ENCODE assay signal across 21 mouse cellular contexts in the genomic region with DNA sequence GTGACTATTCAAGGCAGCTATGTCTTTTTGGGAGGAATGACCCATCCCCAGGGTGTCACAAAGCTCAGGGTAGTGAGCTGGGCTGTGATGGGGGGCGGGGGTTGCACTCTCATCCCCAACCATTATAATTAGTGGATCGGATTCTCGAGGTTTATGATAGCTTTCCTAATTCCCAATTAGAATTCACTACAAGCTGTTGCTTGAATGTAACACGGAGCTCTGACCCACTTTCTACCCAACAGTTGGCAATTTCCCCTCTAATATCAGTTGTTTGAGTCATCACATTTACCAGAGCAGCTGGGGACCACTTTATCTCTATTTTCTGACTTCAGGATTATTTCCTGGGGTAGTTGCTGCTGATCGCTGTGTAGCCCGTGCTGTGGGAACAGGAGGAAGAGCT.
A peak's percentile ranks its signal among the peaks of the same experiment; 100 is the strongest.
DNase-seq lines count a peak whose midpoint lies in the region; ATAC-seq and TF ChIP-seq lines count a peak whose summit lies in the region.
"Had no signal": no experiment of that assay in that cellular context is flagged by ENCODE, and none has a peak within 500 bp of the region (broad histone marks: within the 10 kb centered on the region; RNA-seq: fewer than 3 reads in every experiment).

No protein-coding gene starts in this region.

- peak overlapping the region; percentile 32; the same call in 1 of the 2 replicates for H3K27ac ChIP-seq in layer of hippocampus, adult 2 months
- H3K27ac ChIP-seq in olfactory bulb, adult 2 months (ENCODE audit: insufficient read depth, low read depth, low read length): peak overlapping the region; percentile 57; the same call in 1 of the 2 replicates
- H3K27ac ChIP-seq: embryonic facial prominence, embryonic 13.5 days; forebrain, embryonic 13.5 days; gastrocnemius, adult 2 months; hindbrain, embryonic 13.5 days; intestine, embryonic 15.5 days; limb, embryonic 10.5 days had no signal

- 23% methylated on average over 6 of the region's 6 CpGs for WGBS in olfactory bulb, adult 2 months

- ATAC-seq in erythroid progenitor cell, adult 5-6 weeks (replicated peaks; ENCODE audit: low FRiP score, poor library complexity, severe bottlenecking): no peak
- no peak for ATAC-seq in inflammation-experienced regulatory T-cells, adult 6 months
- ATAC-seq: forebrain, embryonic 13.5 days; intestine, embryonic 15.5 days; lung, postnatal 0 days had no signal

- H3K4me1 ChIP-seq in olfactory bulb, adult 2 months (ENCODE audit: control insufficient read depth, insufficient read depth, low read length): peaks cover 20% of the 10 kb centered on the region
- H3K4me1 ChIP-seq: forebrain, embryonic 13.5 days; hindbrain, embryonic 13.5 days; intestine, embryonic 15.5 days; limb, embryonic 10.5 days had no signal

- TF ChIP-seq CTCF in layer of hippocampus, adult 2 months (conservative IDR thresholded peaks at IDR 0.05): no peak
- no peak for TF ChIP-seq CTCF in olfactory bulb, adult 2 months (IDR thresholded peaks at IDR 0.05; ENCODE audit: insufficient read depth, low read depth, low read length)

- peak; percentile 15 for DNase-seq in layer of hippocampus, adult 11-12 months (ENCODE audit: low spot score)
- no peak for DNase-seq in layer of hippocampus, adult 9-10 months (ENCODE audit: low spot score)
- DNase-seq in Muller cell, postnatal 12 days (ENCODE audit: inconsistent ontology term): peak; percentile 88
- peak in 1 of 2 experiments; percentile 46 for DNase-seq in layer of hippocampus, adult 2 months (ENCODE audit: low spot score in 2 of 2)
- DNase-seq: adrenal gland, adult 2 months; B cell, adult 2 months; embryo, embryonic 11 days; gastrocnemius, adult 2 months; kidney, adult 9 months; kidney, postnatal 14 days; liver had no signal

- no peak for TF ChIP-seq POLR2A in olfactory bulb, adult 2 months (IDR thresholded peaks at IDR 0.05; ENCODE audit: insufficient read depth, low read depth, low read length)

- H3K4me3 ChIP-seq in layer of hippocampus, adult 2 months: no peak overlapping the region
- no peak overlapping the region for H3K4me3 ChIP-seq in olfactory bulb, adult 2 months (ENCODE audit: insufficient read depth, low read depth, low read length)
- H3K4me3 ChIP-seq: embryonic facial prominence, embryonic 13.5 days; erythroblast, embryonic 14.5 days; forebrain, embryonic 13.5 days; gastrocnemius, adult 2 months; hindbrain, embryonic 13.5 days; intestine, embryonic 15.5 days; limb, embryonic 10.5 days had no signal
